Mouse (Mus musculus) thymus, postnatal 4 days (tissue): ENCODE measurements around the gene Layn.

Experiments
- DNase-seq: peaks from one replicate; pipeline ENCODE4 v3.0.0; 2021

The Layn gene

DNA sequence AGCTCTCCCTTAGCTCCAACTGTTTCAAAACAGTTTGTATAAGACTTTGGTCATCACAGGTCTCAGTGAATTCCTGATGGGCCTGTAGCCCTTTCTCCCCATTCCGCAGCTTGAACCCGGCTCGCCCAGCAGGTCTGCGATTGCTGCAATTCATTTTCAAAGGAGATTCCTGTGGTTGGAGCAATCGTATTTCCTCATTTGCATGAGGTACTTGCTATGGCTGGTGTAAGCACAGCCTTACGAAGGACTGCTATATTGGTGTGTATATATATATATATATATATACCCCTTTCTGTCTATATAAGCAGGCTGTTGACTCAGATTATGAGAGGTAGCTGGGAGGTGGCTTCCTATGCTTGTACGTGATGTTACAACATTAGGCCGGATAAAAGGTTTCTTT lies 44.6 kb downstream of the Layn start:
- DNase-seq, result no peak

GRCm38 (mm10) chr9:51031603-51032002 lies 45.3 kb downstream of the Layn start:
- DNase-seq, result no peak

- DNase-seq, result no peak
Observed at GRCm38 (mm10) chr9:51030147-51030546, 46.7 kb downstream of the Layn start.

DNA sequence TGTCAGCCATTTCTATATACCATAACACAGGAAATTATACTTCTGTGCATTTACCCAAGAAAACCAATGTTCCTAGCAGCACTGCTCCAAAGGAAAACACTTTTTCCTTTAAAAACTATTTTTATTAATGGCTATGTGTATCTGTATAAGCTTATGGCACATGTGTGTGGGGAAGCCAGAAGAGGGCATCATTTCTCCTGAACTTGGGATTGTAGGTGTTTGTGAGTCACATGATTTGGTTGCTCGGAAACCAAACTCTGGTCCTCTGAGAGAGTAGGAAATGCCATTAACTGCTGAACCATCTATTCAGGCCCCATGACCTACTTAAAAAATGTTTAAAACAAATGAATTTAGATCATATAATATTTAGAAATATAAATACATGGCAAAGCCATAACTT lies 49.9 kb downstream of the Layn start:
- no peak for DNase-seq

DNA sequence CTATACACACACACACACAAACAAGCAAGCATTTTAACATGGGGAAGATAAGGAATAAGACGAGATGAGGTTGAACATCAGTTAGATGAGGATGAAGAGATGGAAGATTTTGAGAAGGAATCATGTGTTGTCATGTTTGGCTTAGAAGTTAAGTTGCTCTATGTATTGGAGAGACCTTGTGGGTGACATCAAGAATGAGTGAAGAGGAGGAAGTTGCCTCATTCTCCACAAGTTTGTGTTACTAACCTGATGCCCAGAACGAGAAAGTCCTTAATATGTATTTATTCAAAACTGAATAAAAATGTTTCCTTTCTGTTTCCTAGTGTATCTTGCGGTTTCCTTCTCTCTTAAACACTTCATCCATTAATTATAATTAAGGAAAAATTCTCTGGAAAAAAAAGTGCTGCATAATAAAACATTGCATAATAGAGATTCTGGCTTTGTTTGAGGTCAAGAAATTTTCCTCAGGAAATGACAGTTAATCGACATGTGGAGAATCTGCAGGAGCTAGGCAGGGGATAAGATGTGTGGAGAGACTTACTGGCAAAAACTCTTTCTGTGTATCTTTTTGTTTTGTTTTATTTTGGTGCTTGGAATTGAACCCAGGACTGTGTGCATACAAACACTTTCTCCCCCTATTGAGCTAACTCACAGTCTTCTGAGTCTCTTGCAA lies 55.6 kb downstream of the Layn start:
- no peak for DNase-seq

DNA sequence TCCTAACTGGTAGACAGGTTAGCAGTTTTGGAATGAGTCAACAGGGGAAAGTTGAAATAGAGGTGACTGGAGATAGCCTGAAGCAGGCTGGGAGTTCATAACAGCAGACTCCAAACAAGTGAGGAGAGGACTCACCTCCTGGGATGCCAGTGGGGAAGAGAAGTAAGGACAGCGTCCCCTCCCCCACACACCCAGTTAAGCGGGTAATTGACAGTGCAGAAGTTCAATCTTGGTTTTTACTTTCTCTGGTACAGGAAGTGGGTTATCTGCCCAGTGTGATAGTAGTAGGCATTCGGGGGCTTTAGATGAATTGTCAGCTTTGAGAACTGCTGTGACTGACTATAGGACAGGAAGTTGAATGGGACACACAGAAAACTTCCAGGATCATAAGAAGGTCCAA lies 56.5 kb downstream of the Layn start:
- peak; percentile 44 for DNase-seq

GRCm38 (mm10) chr9:51019670-51020069 lies 57.2 kb downstream of the Layn start:
- no peak for DNase-seq

- DNase-seq, result no peak
Observed at GRCm38 (mm10) chr9:51015732-51016131, 61.2 kb downstream of the Layn start.

GRCm38 (mm10) chr9:51013644-51014043 lies 63.2 kb downstream of the Layn start:
- no peak for DNase-seq

- DNase-seq, result peak; percentile 14
Observed at GRCm38 (mm10) chr9:51009656-51009950, 67.3 kb downstream of the Layn start.

- peak; percentile 96 for DNase-seq
Observed at GRCm38 (mm10) chr9:51008841-51009655, 67.8 kb downstream of the Layn start, which contains the start of gene Sik2. Gene Sik2, minus strand, starts transcription at chr9:51009073.

DNA sequence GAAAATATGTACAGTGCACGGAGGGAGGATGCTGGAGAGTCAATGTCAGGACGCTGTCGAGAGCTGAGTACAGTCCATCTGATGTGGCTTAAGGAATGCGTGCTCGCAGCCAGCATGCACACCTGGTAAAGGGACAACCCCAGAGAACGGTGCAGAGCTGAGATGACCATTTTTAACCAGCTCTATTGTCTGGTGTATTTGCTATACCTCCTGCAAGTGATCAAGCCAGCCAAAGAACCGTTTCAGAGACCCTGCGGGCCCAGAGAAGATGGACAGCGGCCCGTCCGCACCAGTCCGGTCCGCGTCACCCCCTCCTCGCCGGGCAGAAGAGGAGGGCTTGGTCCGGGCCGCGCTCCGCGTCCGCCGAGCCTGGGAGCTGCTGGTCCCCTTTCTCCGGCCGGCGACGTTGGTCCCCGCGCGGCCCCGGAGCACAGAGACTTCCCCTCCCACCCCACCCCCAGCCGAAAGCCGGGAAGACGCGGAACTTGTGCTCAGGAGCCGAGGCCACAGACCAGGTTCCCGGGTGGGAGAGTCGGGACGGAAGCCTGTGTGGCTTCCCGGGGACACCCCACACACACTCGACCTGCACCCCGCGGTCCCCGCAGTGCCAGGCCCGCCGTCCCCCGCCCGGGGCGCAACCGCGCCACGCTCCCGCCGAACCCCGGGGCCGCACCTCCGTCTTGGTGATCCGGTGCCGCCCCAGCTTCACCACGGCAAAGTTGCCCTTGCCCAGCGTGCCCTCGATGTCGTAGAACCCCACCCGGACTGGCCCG lies 68.6 kb downstream of the Layn start:
- DNase-seq, result no peak

GRCm38 (mm10) chr9:51007726-51008067 lies 69.2 kb downstream of the Layn start:
- no peak for DNase-seq

GRCm38 (mm10) chr9:51006846-51007245 lies 70.0 kb downstream of the Layn start:
- peak; percentile 85 for DNase-seq
